Mouse (Mus musculus) embryonic fibroblast, embryonic 13.5 days (primary cell): ENCODE results near the gene Gm973. TPM values are rescaled to one million over a fixed set of nuclear protein-coding genes. Genes with fewer than 3 reads are reported as not detected.

Source experiments
- H3K27ac ChIP-seq: 2 replicates; pipeline ENCODE4 v1.5.1; 2012; ENCODE audit warnings: low read length, control low read depth, inconsistent platforms; ENCODE audit not compliant: insufficient read depth
- H3K4me1 ChIP-seq: 2 replicates; pipeline ENCODE4 v1.6.1; 2011; ENCODE audit warnings: low read length; ENCODE audit not compliant: control insufficient read depth, insufficient read depth
- H3K4me3 ChIP-seq: 2 replicates; pipeline ENCODE4 v1.5.1; 2011; ENCODE audit warnings: mild to moderate bottlenecking, control low read depth, low read length; ENCODE audit not compliant: insufficient read depth
- CTCF ChIP-seq: IDR thresholded peaks from 2 replicates; pipeline ENCODE4 v1.5.1; 2011; ENCODE audit warnings: mild to moderate bottlenecking, control low read depth, low read length, moderate library complexity, borderline replicate concordance; ENCODE audit not compliant: insufficient read depth
- POLR2A ChIP-seq: IDR thresholded peaks from 2 replicates; pipeline ENCODE4 v1.6.1; 2011; ENCODE audit warnings: low read depth, mild to moderate bottlenecking, control low read depth, low read length, moderate library complexity
- polyA plus RNA-seq: library from polyadenylated mRNA; stranded (reverse); fragments of >200 nt; gene quantifications from 2 replicates; pipeline ENCODE4 v1.2.4, GENCODE M21; 2011; ENCODE audit warnings: low read depth; ENCODE audit not compliant: missing spikeins, insufficient read length

Gm973 gene
- polyA plus RNA-seq, 1 experiment, result not detected

- Histone ChIP-seq H3K4me1 (no peaks in the 10 kb centered on the region), H3K27ac (peak within 1 kb of the TSS; percentile 51), H3K4me3 (peak within 1 kb of the TSS; percentile 77)
- TF ChIP-seq CTCF (no peak), POLR2A (peak; percentile 95)
These were observed 154.6 kb downstream of the Gm973 start, which contains the start of gene Sumo1 for GRCm38 (mm10) chr1:59670641-59671168. Gene Sumo1 (minus strand): TSS chr1:59670834.

GRCm38 (mm10) chr1:59673661-59674060 lies 157.6 kb downstream of the Gm973 start:
- H3K4me1 ChIP-seq, result no peaks in the 10 kb centered on the region
- TF ChIP-seq CTCF (no peak), POLR2A (no peak)
- no peak overlapping the region for H3K4me3 ChIP-seq
- H3K27ac ChIP-seq, result no peak overlapping the region

GRCm38 (mm10) chr1:59683926-59684818 lies 168.1 kb downstream of the Gm973 start:
- Histone ChIP-seq H3K4me3 (peak overlapping the region; percentile 11; the same call in 1 of the 2 replicates), H3K27ac (peak overlapping the region; percentile 16; the same call in 1 of the 2 replicates), H3K4me1 (peaks cover 2% of the 10 kb centered on the region; the same call in 1 of the 2 replicates)
- TF ChIP-seq POLR2A (no peak), CTCF (no peak)

GRCm38 (mm10) chr1:59684819-59685755 lies 169.0 kb downstream of the Gm973 start, which contains the start of gene Nop58:
Gene Nop58 (plus strand): TSS chr1:59684971.
- Histone ChIP-seq H3K27ac (peak within 1 kb of the TSS; percentile 56), H3K4me1 (peaks cover 2% of the 10 kb centered on the region; the same call in 1 of the 2 replicates), H3K4me3 (peak within 1 kb of the TSS; percentile 95)
- TF ChIP-seq POLR2A, result peak; percentile 99
- TF ChIP-seq CTCF, result no peak

Other genes starting within 250 kb of the Gm973 start
- 43.0 and 50.6 TPM in 2 replicates for gene Fzd7, start 33.8 kb upstream of the Gm973 start, polyA plus RNA-seq
- gene Sumo1, start 154.6 kb downstream of the Gm973 start, polyA plus RNA-seq, result 195 and 227 TPM in 2 replicates
- 260 and 275 TPM in 2 replicates for gene Nop58, start 168.7 kb downstream of the Gm973 start, polyA plus RNA-seq
- gene Bmpr2, start 247.1 kb downstream of the Gm973 start, polyA plus RNA-seq, result 60.4 and 60.8 TPM in 2 replicates